Mouse (Mus musculus): ENCODE results near the gene Dusp21. TPM values are rescaled to one million over a fixed set of nuclear protein-coding genes. Genes with fewer than 3 reads are reported as not detected.

Gene Dusp21
- polyA plus RNA-seq, 1 experiment from 2014 or later = not detected

GRCm38 (mm10) chrX:18168940-18169339 is 23.3 kb downstream of the Dusp21 start:
- no peaks in the 10 kb centered on the region for H3K27me3 ChIP-seq (replicated peaks; ENCODE audit: control insufficient read depth, insufficient read depth, low read length)
- H3K36me3 ChIP-seq (ENCODE audit: control insufficient read depth, insufficient read depth, low read length) = no peaks in the 10 kb centered on the region
- H3K4me3 ChIP-seq (ENCODE audit: low read depth, low read length) = no peak overlapping the region
- no peaks in the 10 kb centered on the region for H3K9me3 ChIP-seq (replicated peaks; ENCODE audit: control insufficient read depth, low read length)
- no peaks in the 10 kb centered on the region for H3K4me1 ChIP-seq (ENCODE audit: control insufficient read depth, insufficient read depth, low read length)
- H3K27ac ChIP-seq (ENCODE audit: low read depth, low read length) = no peak overlapping the region
- no peak overlapping the region for H3K4me2 ChIP-seq (ENCODE audit: low read length)
- H3K9ac ChIP-seq (ENCODE audit: low read length) = no peak overlapping the region
- DNase-seq (ENCODE audit: low spot score) = no peak
- no peak for ATAC-seq
- WGBS = 88% methylated on average over 1 of the region's 1 CpGs

GRCm38 (mm10) chrX:18174831-18175230 is 29.2 kb downstream of the Dusp21 start:
- H3K9ac ChIP-seq (ENCODE audit: low read length) = no peak overlapping the region
- no peak for ATAC-seq
- WGBS = 89% methylated on average over 4 of the region's 4 CpGs

GRCm38 (mm10) chrX:18177803-18178202 is 32.1 kb downstream of the Dusp21 start:
- WGBS = 89% methylated on average over 4 of the region's 4 CpGs
- DNase-seq (ENCODE audit: low spot score) (no peak), ATAC-seq (no peak)
- Histone ChIP-seq H3K4me1 (ENCODE audit: control insufficient read depth, insufficient read depth, low read length) (no peaks in the 10 kb centered on the region), H3K36me3 (ENCODE audit: control insufficient read depth, insufficient read depth, low read length) (no peaks in the 10 kb centered on the region), H3K4me2 (ENCODE audit: low read length) (no peak overlapping the region), H3K4me3 (ENCODE audit: low read depth, low read length) (no peak overlapping the region), H3K9ac (ENCODE audit: low read length) (no peak overlapping the region), H3K27ac (ENCODE audit: low read depth, low read length) (no peak overlapping the region), H3K27me3 (replicated peaks; ENCODE audit: control insufficient read depth, insufficient read depth, low read length) (no peaks in the 10 kb centered on the region), H3K9me3 (replicated peaks; ENCODE audit: control insufficient read depth, low read length) (no peaks in the 10 kb centered on the region)

More at GRCm38 (mm10) chrX:18174831-18175230, 29.2 kb downstream of the Dusp21 start:
- H3K4me3 ChIP-seq (ENCODE audit: low read depth, low read length) = no peak overlapping the region
- H3K36me3 ChIP-seq (ENCODE audit: control insufficient read depth, insufficient read depth, low read length) = no peaks in the 10 kb centered on the region
- no peak overlapping the region for H3K4me2 ChIP-seq (ENCODE audit: low read length)
- no peak overlapping the region for H3K27ac ChIP-seq (ENCODE audit: low read depth, low read length)
- no peak for DNase-seq (ENCODE audit: low spot score)
- H3K27me3 ChIP-seq (replicated peaks; ENCODE audit: control insufficient read depth, insufficient read depth, low read length) = no peaks in the 10 kb centered on the region
- H3K9me3 ChIP-seq (replicated peaks; ENCODE audit: control insufficient read depth, low read length) = no peaks in the 10 kb centered on the region
- H3K4me1 ChIP-seq (ENCODE audit: control insufficient read depth, insufficient read depth, low read length) = no peaks in the 10 kb centered on the region

- Histone ChIP-seq H3K9ac (ENCODE audit: low read length) (no peak overlapping the region), H3K4me1 (ENCODE audit: control insufficient read depth, insufficient read depth, low read length) (no peaks in the 10 kb centered on the region), H3K4me3 (ENCODE audit: low read depth, low read length) (no peak overlapping the region), H3K27me3 (replicated peaks; ENCODE audit: control insufficient read depth, insufficient read depth, low read length) (no peaks in the 10 kb centered on the region), H3K9me3 (replicated peaks; ENCODE audit: control insufficient read depth, low read length) (no peaks in the 10 kb centered on the region), H3K27ac (ENCODE audit: low read depth, low read length) (no peak overlapping the region), H3K4me2 (ENCODE audit: low read length) (no peak overlapping the region), H3K36me3 (ENCODE audit: control insufficient read depth, insufficient read depth, low read length) (no peaks in the 10 kb centered on the region)
- no peak for DNase-seq (ENCODE audit: low spot score)
- no peak for ATAC-seq
- 82% methylated on average over 1 of the region's 1 CpGs for WGBS
Measured at GRCm38 (mm10) chrX:18179492-18179891, 33.8 kb downstream of the Dusp21 start.

GRCm38 (mm10) chrX:18187203-18187602 is 41.5 kb downstream of the Dusp21 start:
- no peaks in the 10 kb centered on the region for H3K27me3 ChIP-seq (replicated peaks; ENCODE audit: control insufficient read depth, insufficient read depth, low read length)
- no peaks in the 10 kb centered on the region for H3K36me3 ChIP-seq (ENCODE audit: control insufficient read depth, insufficient read depth, low read length)

GRCm38 (mm10) chrX:18188293-18188692 is 42.6 kb downstream of the Dusp21 start:
- Histone ChIP-seq H3K9me3 (replicated peaks; ENCODE audit: control insufficient read depth, low read length) (no peaks in the 10 kb centered on the region), H3K27ac (ENCODE audit: low read depth, low read length) (no peak overlapping the region), H3K9ac (ENCODE audit: low read length) (no peak overlapping the region), H3K27me3 (replicated peaks; ENCODE audit: control insufficient read depth, insufficient read depth, low read length) (no peaks in the 10 kb centered on the region), H3K4me1 (ENCODE audit: control insufficient read depth, insufficient read depth, low read length) (no peaks in the 10 kb centered on the region), H3K36me3 (ENCODE audit: control insufficient read depth, insufficient read depth, low read length) (no peaks in the 10 kb centered on the region), H3K4me2 (ENCODE audit: low read length) (no peak overlapping the region), H3K4me3 (ENCODE audit: low read depth, low read length) (no peak overlapping the region)
- DNase-seq (ENCODE audit: low spot score) = no peak
- ATAC-seq = no peak
- WGBS = 90% methylated on average over 2 of the region's 2 CpGs

More at GRCm38 (mm10) chrX:18187203-18187602, 41.5 kb downstream of the Dusp21 start:
- no peak overlapping the region for H3K4me2 ChIP-seq (ENCODE audit: low read length)
- H3K4me1 ChIP-seq (ENCODE audit: control insufficient read depth, insufficient read depth, low read length) = no peaks in the 10 kb centered on the region
- ATAC-seq (no peak), DNase-seq (ENCODE audit: low spot score) (no peak)
- no peak overlapping the region for H3K9ac ChIP-seq (ENCODE audit: low read length)
- H3K4me3 ChIP-seq (ENCODE audit: low read depth, low read length) = no peak overlapping the region
- no peak overlapping the region for H3K27ac ChIP-seq (ENCODE audit: low read depth, low read length)
- no peaks in the 10 kb centered on the region for H3K9me3 ChIP-seq (replicated peaks; ENCODE audit: control insufficient read depth, low read length)

Other genes with a start within 250 kb of the Dusp21 start
- 23.5 TPM in 2 replicates for gene Kdm6a, start 16.7 kb downstream of the Dusp21 start, polyA plus RNA-seq (2014; fragmentation: Nextera tagmentation; extraction: Ambion mirVana)